Mouse (Mus musculus) embryonic facial prominence, embryonic 15.5 days (tissue): ENCODE measurements at regions not wholly inside any gene's neighbourhood (a gene's known extent, or its start where the extent isn't known, plus 50 kb on each side); places are given as distances from the start of the nearest gene placed in this dataset.

ENCODE experiments used
- ATAC-seq: fragments of 200-750 bp; cut with Nextera tagmentation; 2 replicates; pipeline ENCODE4 v1.8.0; 2017; ENCODE audit warnings: low read depth, moderate TSS enrichment; ENCODE audit not compliant: insufficient number of reproducible peaks, low FRiP score, low TSS enrichment
- H3K27ac ChIP-seq: fragments of 300-500 bp; sonication (generic); replicated peaks from 2 replicates; pipeline ENCODE4 v1.5.1; 2015; ENCODE audit warnings: mild to moderate bottlenecking, inconsistent platforms
- H3K27me3 ChIP-seq: fragments of 300-500 bp; sonication (generic); 2 replicates; pipeline ENCODE4 v1.6.1; 2015; ENCODE audit warnings: inconsistent platforms
- H3K36me3 ChIP-seq: fragments of 300-500 bp; sonication (generic); 2 replicates; pipeline ENCODE4 v1.6.1; 2015; ENCODE audit warnings: mild to moderate bottlenecking, inconsistent platforms
- H3K4me1 ChIP-seq: fragments of 300-500 bp; sonication (generic); 2 replicates; pipeline ENCODE4 v1.6.1; 2015; ENCODE audit warnings: inconsistent platforms
- H3K4me2 ChIP-seq: fragments of 300-500 bp; sonication (generic); replicated peaks from 2 replicates; pipeline ENCODE4 v1.6.1; 2015; ENCODE audit warnings: mild to moderate bottlenecking, inconsistent platforms
- H3K4me3 ChIP-seq: fragments of 300-500 bp; sonication (generic); replicated peaks from 2 replicates; pipeline ENCODE4 v1.5.1; 2015; ENCODE audit warnings: mild to moderate bottlenecking, inconsistent platforms
- H3K9ac ChIP-seq: fragments of 300-500 bp; sonication (generic); 2 replicates; pipeline ENCODE4 v1.6.1; 2015; ENCODE audit warnings: inconsistent platforms
- H3K9me3 ChIP-seq: fragments of 300-500 bp; sonication (generic); replicated peaks from 2 replicates; pipeline ENCODE4 v1.6.1; 2016; ENCODE audit warnings: inconsistent platforms
- WGBS: fragments of 180-500 bp; shearing (Covaris S2); methylation state at CpG from one replicate; pipeline ENCODE4 v1.1.7; 2015; 5-methylcytosine and 5-hydroxymethylcytosine counted together

DNA sequence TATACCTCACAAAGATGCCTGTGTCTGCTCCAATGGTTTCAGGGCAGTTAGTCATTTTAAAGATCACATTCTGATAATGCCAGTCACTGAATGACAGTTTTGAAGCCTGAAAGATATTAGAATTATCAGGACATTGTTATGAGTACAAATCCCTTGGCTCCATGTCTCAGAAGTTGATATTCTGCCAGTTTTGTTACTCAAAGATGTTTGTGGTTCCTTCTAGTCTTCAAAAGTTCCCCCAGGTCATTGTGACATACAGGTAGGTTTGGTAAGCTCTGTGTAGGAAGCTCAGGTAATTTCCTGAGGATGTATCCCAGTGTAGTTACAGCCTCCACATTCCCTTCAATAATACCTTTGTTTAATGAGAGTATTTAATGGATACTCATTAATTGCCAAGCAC is 169.0 kb upstream of the Bank1 start:
- no peaks in the 10 kb centered on the region for H3K27me3 ChIP-seq
- no peak overlapping the region for H3K4me2 ChIP-seq
- no peak overlapping the region for H3K4me3 ChIP-seq
- no peak overlapping the region for H3K27ac ChIP-seq
- no peaks in the 10 kb centered on the region for H3K4me1 ChIP-seq
- no peaks in the 10 kb centered on the region for H3K36me3 ChIP-seq
- ATAC-seq = no peak
- H3K9me3 ChIP-seq = no peaks in the 10 kb centered on the region
- no peak overlapping the region for H3K9ac ChIP-seq

DNA sequence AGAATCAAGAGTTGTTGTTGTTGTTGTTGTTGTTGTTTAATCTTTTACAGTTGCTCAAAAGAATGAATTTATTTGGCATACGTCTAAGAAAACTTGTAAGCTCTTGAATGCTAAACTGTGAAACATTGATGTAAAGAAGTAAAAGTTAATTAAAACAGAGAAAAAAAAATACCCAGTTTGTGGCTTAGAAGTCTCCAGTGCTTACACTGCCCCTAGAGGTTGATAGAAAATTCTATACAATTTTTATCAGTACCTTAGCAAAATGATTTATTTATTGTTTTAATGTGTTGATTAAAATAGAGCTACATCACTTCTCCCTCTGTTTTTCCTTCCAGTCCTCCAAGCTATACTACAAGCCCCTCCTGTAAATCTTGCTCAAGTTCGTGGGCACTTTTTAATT is 165.8 kb upstream of the Bank1 start:
- no peak overlapping the region for H3K9ac ChIP-seq
- no peak overlapping the region for H3K4me3 ChIP-seq
- H3K9me3 ChIP-seq = no peaks in the 10 kb centered on the region
- H3K4me1 ChIP-seq = no peaks in the 10 kb centered on the region
- no peaks in the 10 kb centered on the region for H3K27me3 ChIP-seq
- 87% methylated on average over 2 of the region's 2 CpGs for WGBS
- no peak overlapping the region for H3K27ac ChIP-seq
- ATAC-seq = no peak
- H3K4me2 ChIP-seq = no peak overlapping the region
- H3K36me3 ChIP-seq = no peaks in the 10 kb centered on the region

DNA sequence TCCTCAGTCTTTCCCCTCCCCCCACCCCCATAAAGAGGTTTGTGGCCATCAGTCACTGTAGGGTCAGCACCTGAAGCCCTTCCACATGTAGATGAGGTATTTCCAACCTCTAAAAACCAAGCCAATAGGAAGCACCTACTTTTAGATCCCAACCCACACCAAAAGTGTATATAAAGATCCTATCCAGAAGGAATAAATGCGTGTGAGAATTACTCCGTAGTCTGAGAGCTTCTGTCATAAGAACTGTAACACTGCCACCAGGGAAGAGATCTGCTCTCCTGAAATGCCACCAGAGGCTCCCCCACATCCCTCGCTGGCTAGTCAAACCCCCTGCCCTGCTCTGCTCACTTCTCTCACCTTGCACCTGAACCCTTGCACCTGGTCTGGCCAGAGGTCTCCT is 145.8 kb upstream of the Bank1 start:
- Histone ChIP-seq H3K27ac (no peak overlapping the region), H3K4me1 (no peaks in the 10 kb centered on the region), H3K27me3 (no peaks in the 10 kb centered on the region), H3K9me3 (no peaks in the 10 kb centered on the region), H3K9ac (no peak overlapping the region), H3K4me3 (no peak overlapping the region), H3K36me3 (no peaks in the 10 kb centered on the region), H3K4me2 (no peak overlapping the region)
- WGBS = 92% methylated on average over 3 of the region's 3 CpGs
- no peak for ATAC-seq

DNA sequence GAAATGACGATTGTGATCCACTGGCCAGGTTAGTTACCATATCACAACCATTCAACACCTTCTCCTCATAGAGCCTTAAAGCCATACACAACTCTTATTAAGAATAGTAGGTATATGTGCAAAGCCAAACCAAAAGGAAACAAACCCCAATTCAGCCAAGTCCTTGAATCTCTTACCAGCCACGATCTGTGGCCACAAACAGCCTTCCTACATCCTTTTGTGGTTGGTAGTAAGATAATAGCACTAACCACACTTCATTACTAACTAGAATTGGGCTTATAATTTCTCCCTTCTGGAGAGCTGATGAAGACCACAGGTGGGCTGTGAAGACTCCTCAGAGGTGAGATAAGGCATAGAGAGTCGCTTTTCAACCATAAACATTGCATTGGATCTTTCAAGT is 136.9 kb upstream of the Bank1 start:
- no peak overlapping the region for H3K4me2 ChIP-seq
- WGBS = 77% methylated on average over 3 of the region's 3 CpGs

DNA sequence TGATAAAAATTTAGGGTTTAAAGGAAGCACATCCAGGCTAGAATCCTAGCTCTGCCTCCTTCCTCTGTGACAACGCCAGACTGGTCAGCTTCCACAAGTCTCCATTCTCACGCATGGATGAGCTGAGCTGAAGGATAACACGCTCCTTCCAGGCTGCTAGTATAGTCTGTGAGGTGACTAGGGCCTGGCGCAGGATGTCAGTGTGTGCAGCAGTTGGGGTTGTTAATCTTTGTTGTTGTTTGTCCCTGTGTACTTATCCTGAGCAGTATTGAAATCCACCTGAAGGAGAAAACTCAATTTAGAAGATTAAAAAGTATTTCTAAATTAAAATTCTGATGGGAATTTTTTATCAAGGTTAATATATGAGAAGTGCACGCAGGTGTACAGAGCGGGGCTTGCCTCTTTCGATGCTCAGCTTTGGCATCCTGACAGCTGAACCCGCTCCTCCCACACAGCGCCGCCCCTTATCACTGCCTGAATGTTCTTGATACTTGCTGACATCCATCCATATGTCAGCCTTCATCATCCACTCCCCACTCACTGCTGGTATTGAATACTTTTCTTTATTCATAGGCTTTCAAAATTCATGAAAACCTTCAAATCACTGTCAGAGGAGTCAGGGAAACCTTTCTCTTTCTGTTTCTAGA is 130.7 kb upstream of the Bank1 start:
- no peak overlapping the region for H3K4me2 ChIP-seq
- H3K27me3 ChIP-seq = no peaks in the 10 kb centered on the region
- no peak overlapping the region for H3K27ac ChIP-seq
- H3K4me1 ChIP-seq = no peaks in the 10 kb centered on the region
- 83% methylated on average over 10 of the region's 10 CpGs for WGBS
- no peak overlapping the region for H3K9ac ChIP-seq
- no peak for ATAC-seq
- no peaks in the 10 kb centered on the region for H3K36me3 ChIP-seq
- H3K4me3 ChIP-seq = no peak overlapping the region
- H3K9me3 ChIP-seq = no peaks in the 10 kb centered on the region

More for the DNA sequence above, 136.9 kb upstream of the Bank1 start:
- Histone ChIP-seq H3K4me1 (no peaks in the 10 kb centered on the region), H3K9me3 (no peaks in the 10 kb centered on the region), H3K9ac (no peak overlapping the region), H3K27me3 (no peaks in the 10 kb centered on the region), H3K36me3 (no peaks in the 10 kb centered on the region), H3K4me3 (no peak overlapping the region), H3K27ac (no peak overlapping the region)
- ATAC-seq = no peak

- no peak for ATAC-seq
- 78% methylated on average over 7 of the region's 7 CpGs for WGBS
These were observed 130.0 kb upstream of the Bank1 start for GRCm38 (mm10) chr3:136455651-136456470.

GRCm38 (mm10) chr3:136454967-136455366 is 129.1 kb upstream of the Bank1 start:
- 51% methylated on average over 3 of the region's 3 CpGs for WGBS
- Histone ChIP-seq H3K36me3 (no peaks in the 10 kb centered on the region), H3K27me3 (no peaks in the 10 kb centered on the region), H3K4me2 (no peak overlapping the region), H3K27ac (no peak overlapping the region), H3K9ac (no peak overlapping the region), H3K4me1 (no peaks in the 10 kb centered on the region), H3K9me3 (no peaks in the 10 kb centered on the region), H3K4me3 (no peak overlapping the region)
- ATAC-seq = no peak

More at GRCm38 (mm10) chr3:136455651-136456470, 130.0 kb upstream of the Bank1 start:
- H3K4me3 ChIP-seq = no peak overlapping the region
- H3K27me3 ChIP-seq = no peaks in the 10 kb centered on the region
- H3K36me3 ChIP-seq = no peaks in the 10 kb centered on the region
- no peak overlapping the region for H3K4me2 ChIP-seq
- H3K9ac ChIP-seq = no peak overlapping the region
- H3K4me1 ChIP-seq = no peaks in the 10 kb centered on the region
- H3K9me3 ChIP-seq = no peaks in the 10 kb centered on the region
- no peak overlapping the region for H3K27ac ChIP-seq

DNA sequence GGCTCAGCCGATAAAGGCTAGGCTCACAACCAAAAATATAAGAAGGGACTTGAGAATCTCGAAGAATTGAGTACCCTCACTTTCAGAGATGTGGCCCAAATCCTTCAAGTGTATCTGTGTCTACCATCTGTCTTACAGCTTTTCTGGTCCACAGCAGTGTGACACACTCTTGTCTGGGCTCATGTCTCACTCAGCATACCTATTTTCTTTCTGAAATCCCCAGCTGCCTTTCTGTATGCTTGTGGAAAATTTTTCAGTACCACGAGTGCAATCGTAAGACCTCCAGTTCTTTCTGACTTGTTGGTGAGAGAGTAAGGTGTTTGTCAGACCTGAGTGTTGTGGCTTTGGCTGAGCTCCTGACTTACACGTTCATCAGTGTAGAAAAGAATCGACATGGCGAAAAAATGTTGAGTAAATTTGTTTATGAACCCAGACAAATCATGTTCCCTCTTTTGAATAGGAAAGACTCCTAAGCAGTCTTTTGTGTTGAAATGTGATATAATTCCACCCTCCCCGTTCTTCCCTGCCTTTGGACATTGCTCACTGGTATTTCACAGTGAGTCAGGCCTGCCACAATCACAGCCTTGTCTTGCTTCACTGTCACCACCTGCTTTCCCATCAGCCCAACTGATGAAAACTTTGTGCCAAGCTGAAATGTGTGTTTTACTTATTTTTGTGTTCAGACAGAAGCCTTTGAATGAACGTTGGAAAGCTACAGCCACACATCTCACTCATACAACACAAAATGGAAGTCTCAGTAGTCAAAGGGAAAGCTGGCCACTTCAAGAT is 125.3 kb upstream of the Bank1 start:
- H3K9me3 ChIP-seq = no peaks in the 10 kb centered on the region
- no peaks in the 10 kb centered on the region for H3K4me1 ChIP-seq
- no peaks in the 10 kb centered on the region for H3K27me3 ChIP-seq
- WGBS = 68% methylated on average over 9 of the region's 9 CpGs
- H3K9ac ChIP-seq = no peak overlapping the region
- H3K27ac ChIP-seq = no peak overlapping the region
- no peak overlapping the region for H3K4me2 ChIP-seq
- no peaks in the 10 kb centered on the region for H3K36me3 ChIP-seq
- H3K4me3 ChIP-seq = no peak overlapping the region
- no peak for ATAC-seq

DNA sequence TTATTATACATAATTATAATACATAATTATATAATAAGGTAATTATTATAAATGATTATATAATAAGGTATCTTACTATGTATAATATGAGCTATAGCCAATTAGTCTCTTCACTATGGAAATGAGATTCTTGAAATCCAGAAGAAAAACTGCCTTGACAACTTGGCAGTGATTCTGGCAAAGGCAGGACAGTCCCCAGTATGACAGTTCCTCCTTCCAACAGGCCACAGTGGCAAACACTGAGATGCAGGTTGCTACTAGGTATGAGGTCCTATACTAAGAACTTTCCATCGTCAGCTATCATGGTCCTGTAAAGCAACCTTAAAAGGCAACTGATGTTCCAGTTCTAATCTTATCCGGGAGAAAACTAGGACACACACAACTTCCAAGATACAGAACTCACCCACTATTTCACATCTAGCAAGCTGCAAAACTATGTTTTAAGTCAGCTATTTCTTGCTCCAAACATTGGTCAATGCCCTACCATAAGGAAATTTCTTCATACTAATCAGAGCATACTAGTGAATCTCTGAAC is 124.6 kb upstream of the Bank1 start:
- ATAC-seq = no peak
- no peaks in the 10 kb centered on the region for H3K9me3 ChIP-seq
- 94% methylated on average over 2 of the region's 2 CpGs for WGBS
- no peaks in the 10 kb centered on the region for H3K36me3 ChIP-seq
- H3K4me2 ChIP-seq = no peak overlapping the region
- no peak overlapping the region for H3K27ac ChIP-seq
- H3K4me1 ChIP-seq = no peaks in the 10 kb centered on the region
- H3K4me3 ChIP-seq = no peak overlapping the region
- H3K9ac ChIP-seq = no peak overlapping the region
- H3K27me3 ChIP-seq = no peaks in the 10 kb centered on the region

- Histone ChIP-seq H3K27me3 (no peaks in the 10 kb centered on the region), H3K4me2 (no peak overlapping the region), H3K4me1 (no peaks in the 10 kb centered on the region), H3K36me3 (no peaks in the 10 kb centered on the region), H3K27ac (no peak overlapping the region), H3K9me3 (no peaks in the 10 kb centered on the region), H3K4me3 (no peak overlapping the region), H3K9ac (no peak overlapping the region)
- WGBS = 70% methylated on average over 4 of the region's 4 CpGs
- ATAC-seq = no peak
These were observed 123.5 kb upstream of the Bank1 start for GRCm38 (mm10) chr3:136449364-136449763.

DNA sequence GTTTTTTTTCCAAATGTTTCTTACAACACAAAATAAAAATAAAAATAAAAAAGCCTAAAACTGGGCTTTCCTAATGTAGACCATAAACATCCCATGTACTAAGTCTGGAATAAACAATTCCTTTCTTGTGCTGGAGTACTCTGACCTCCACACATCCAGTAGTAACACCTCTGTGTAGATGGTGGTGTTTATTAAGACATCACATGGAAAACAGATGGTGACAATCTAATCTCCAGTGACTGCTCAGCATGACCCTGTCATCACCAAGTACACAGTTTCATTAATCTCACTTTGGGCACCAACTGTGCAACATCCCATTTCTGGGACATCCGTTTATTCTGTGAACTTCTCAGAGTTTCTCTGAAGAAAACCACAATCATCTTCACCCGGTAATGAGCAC is 118.7 kb upstream of the Bank1 start:
- H3K4me3 ChIP-seq = no peak overlapping the region
- H3K4me1 ChIP-seq = no peaks in the 10 kb centered on the region
- 71% methylated on average over 2 of the region's 2 CpGs for WGBS
- ATAC-seq = no peak
- H3K4me2 ChIP-seq = no peak overlapping the region
- H3K36me3 ChIP-seq = no peaks in the 10 kb centered on the region
- H3K27me3 ChIP-seq = no peaks in the 10 kb centered on the region
- no peak overlapping the region for H3K27ac ChIP-seq
- H3K9me3 ChIP-seq = no peaks in the 10 kb centered on the region
- no peak overlapping the region for H3K9ac ChIP-seq
